Mouse (Mus musculus): ENCODE measurements at regions not wholly inside any gene's neighbourhood (a gene's known extent, or its start where the extent isn't known, plus 50 kb on each side); places are given as distances from the start of the nearest gene placed in this dataset.

GRCm38 (mm10) chr6:101616776-101617175, 239.1 kb upstream of the Pdzrn3 start:
- H3K4me3 ChIP-seq (ENCODE audit: low read depth, low read length) = no peak overlapping the region
- H3K4me1 ChIP-seq (replicated peaks; ENCODE audit: control insufficient read depth, insufficient read depth) = no peaks in the 10 kb centered on the region
- ATAC-seq (ENCODE audit: low FRiP score, low TSS enrichment) = no peak
- no peaks in the 10 kb centered on the region for H3K27me3 ChIP-seq (ENCODE audit: control insufficient read depth, insufficient read depth, low read length)
- H3K4me2 ChIP-seq (replicated peaks; ENCODE audit: low read depth) = no peak overlapping the region
- H3K27ac ChIP-seq (replicated peaks) = no peak overlapping the region
- DNase-seq (ENCODE audit: low spot score) = no peak
- H3K9me3 ChIP-seq (ENCODE audit: control insufficient read depth, low read length) = no peaks in the 10 kb centered on the region
- no peaks in the 10 kb centered on the region for H3K36me3 ChIP-seq (ENCODE audit: control insufficient read depth, insufficient read depth, low read length)
- H3K9ac ChIP-seq (ENCODE audit: low read length) = no peak overlapping the region
- 33% methylated on average over 3 of the region's 3 CpGs for WGBS
- TF ChIP-seq CTCF (IDR thresholded peaks at IDR 0.05; ENCODE audit: low read depth) (peak; percentile 78), EP300 (optimal IDR thresholded peaks at IDR 0.05) (no peak)

- Histone ChIP-seq H3K27me3 (ENCODE audit: control insufficient read depth, insufficient read depth, low read length) (no peaks in the 10 kb centered on the region), H3K4me3 (ENCODE audit: low read depth, low read length) (no peak overlapping the region), H3K36me3 (ENCODE audit: control insufficient read depth, insufficient read depth, low read length) (no peaks in the 10 kb centered on the region), H3K4me2 (replicated peaks; ENCODE audit: low read depth) (no peak overlapping the region), H3K27ac (replicated peaks) (no peak overlapping the region), H3K4me1 (replicated peaks; ENCODE audit: control insufficient read depth, insufficient read depth) (no peaks in the 10 kb centered on the region), H3K9me3 (ENCODE audit: control insufficient read depth, low read length) (no peaks in the 10 kb centered on the region), H3K9ac (ENCODE audit: low read length) (no peak overlapping the region)
- WGBS = 86% methylated on average over 4 of the region's 4 CpGs
- no peak for TF ChIP-seq EP300 (optimal IDR thresholded peaks at IDR 0.05)
- TF ChIP-seq CTCF (IDR thresholded peaks at IDR 0.05; ENCODE audit: low read depth) = no peak
- no peak for ATAC-seq (ENCODE audit: low FRiP score, low TSS enrichment)
- no peak for DNase-seq (ENCODE audit: low spot score)
These were observed 231.3 kb upstream of the Pdzrn3 start for GRCm38 (mm10) chr6:101609015-101609414.

- Histone ChIP-seq H3K9ac (ENCODE audit: low read length) (no peak overlapping the region), H3K36me3 (ENCODE audit: control insufficient read depth, insufficient read depth, low read length) (no peaks in the 10 kb centered on the region), H3K27ac (replicated peaks) (no peak overlapping the region), H3K27me3 (ENCODE audit: control insufficient read depth, insufficient read depth, low read length) (no peaks in the 10 kb centered on the region), H3K4me2 (replicated peaks; ENCODE audit: low read depth) (no peak overlapping the region), H3K4me1 (replicated peaks; ENCODE audit: control insufficient read depth, insufficient read depth) (no peaks in the 10 kb centered on the region), H3K4me3 (ENCODE audit: low read depth, low read length) (no peak overlapping the region), H3K9me3 (ENCODE audit: control insufficient read depth, low read length) (no peaks in the 10 kb centered on the region)
- DNase-seq (ENCODE audit: low spot score) = no peak
- no peak for ATAC-seq (ENCODE audit: low FRiP score, low TSS enrichment)
- TF ChIP-seq CTCF (IDR thresholded peaks at IDR 0.05; ENCODE audit: low read depth) = no peak
- no peak for TF ChIP-seq EP300 (optimal IDR thresholded peaks at IDR 0.05)
- 30% methylated on average over 6 of the region's 6 CpGs for WGBS
These were observed 225.4 kb upstream of the Pdzrn3 start for GRCm38 (mm10) chr6:101603083-101603482.

- no peak overlapping the region for H3K9ac ChIP-seq (ENCODE audit: low read length)
These were observed 219.3 kb upstream of the Pdzrn3 start for GRCm38 (mm10) chr6:101596995-101597394.

GRCm38 (mm10) chr6:101593782-101594641, 216.3 kb upstream of the Pdzrn3 start:
- DNase-seq (ENCODE audit: low spot score) (no peak), ATAC-seq (ENCODE audit: low FRiP score, low TSS enrichment) (no peak)
- no peaks in the 10 kb centered on the region for H3K36me3 ChIP-seq (ENCODE audit: control insufficient read depth, insufficient read depth, low read length)
- no peaks in the 10 kb centered on the region for H3K27me3 ChIP-seq (ENCODE audit: control insufficient read depth, insufficient read depth, low read length)
- WGBS = 48% methylated on average over 12 of the region's 12 CpGs
- H3K4me1 ChIP-seq (replicated peaks; ENCODE audit: control insufficient read depth, insufficient read depth) = no peaks in the 10 kb centered on the region
- no peak overlapping the region for H3K4me3 ChIP-seq (ENCODE audit: low read depth, low read length)
- no peak overlapping the region for H3K27ac ChIP-seq (replicated peaks)
- H3K4me2 ChIP-seq (replicated peaks; ENCODE audit: low read depth) = no peak overlapping the region
- no peak for TF ChIP-seq EP300 (optimal IDR thresholded peaks at IDR 0.05)
- TF ChIP-seq CTCF (IDR thresholded peaks at IDR 0.05; ENCODE audit: low read depth) = no peak
- H3K9ac ChIP-seq (ENCODE audit: low read length) = no peak overlapping the region
- no peaks in the 10 kb centered on the region for H3K9me3 ChIP-seq (ENCODE audit: control insufficient read depth, low read length)

More at GRCm38 (mm10) chr6:101596995-101597394, 219.3 kb upstream of the Pdzrn3 start:
- TF ChIP-seq CTCF (IDR thresholded peaks at IDR 0.05; ENCODE audit: low read depth) = no peak
- no peak for TF ChIP-seq EP300 (optimal IDR thresholded peaks at IDR 0.05)
- Histone ChIP-seq H3K9me3 (ENCODE audit: control insufficient read depth, low read length) (no peaks in the 10 kb centered on the region), H3K27me3 (ENCODE audit: control insufficient read depth, insufficient read depth, low read length) (no peaks in the 10 kb centered on the region), H3K4me2 (replicated peaks; ENCODE audit: low read depth) (no peak overlapping the region), H3K36me3 (ENCODE audit: control insufficient read depth, insufficient read depth, low read length) (no peaks in the 10 kb centered on the region), H3K27ac (replicated peaks) (no peak overlapping the region), H3K4me1 (replicated peaks; ENCODE audit: control insufficient read depth, insufficient read depth) (no peaks in the 10 kb centered on the region), H3K4me3 (ENCODE audit: low read depth, low read length) (no peak overlapping the region)
- ATAC-seq (ENCODE audit: low FRiP score, low TSS enrichment) (no peak), DNase-seq (ENCODE audit: low spot score) (no peak)
- 78% methylated on average over 2 of the region's 2 CpGs for WGBS

- no peaks in the 10 kb centered on the region for H3K27me3 ChIP-seq (ENCODE audit: control insufficient read depth, insufficient read depth, low read length)
- no peaks in the 10 kb centered on the region for H3K4me1 ChIP-seq (replicated peaks; ENCODE audit: control insufficient read depth, insufficient read depth)
- no peaks in the 10 kb centered on the region for H3K36me3 ChIP-seq (ENCODE audit: control insufficient read depth, insufficient read depth, low read length)
- DNase-seq (ENCODE audit: low spot score) (no peak), ATAC-seq (ENCODE audit: low FRiP score, low TSS enrichment) (no peak)
- no peak overlapping the region for H3K9ac ChIP-seq (ENCODE audit: low read length)
- 74% methylated on average over 16 of the region's 16 CpGs for WGBS
- H3K4me2 ChIP-seq (replicated peaks; ENCODE audit: low read depth) = no peak overlapping the region
- H3K9me3 ChIP-seq (ENCODE audit: control insufficient read depth, low read length) = no peaks in the 10 kb centered on the region
- H3K27ac ChIP-seq (replicated peaks) = no peak overlapping the region
- TF ChIP-seq EP300 (optimal IDR thresholded peaks at IDR 0.05) = no peak
- no peak for TF ChIP-seq CTCF (IDR thresholded peaks at IDR 0.05; ENCODE audit: low read depth)
- H3K4me3 ChIP-seq (ENCODE audit: low read depth, low read length) = no peak overlapping the region
These were observed 208.2 kb upstream of the Pdzrn3 start for GRCm38 (mm10) chr6:101585871-101586270.
